Mouse (Mus musculus) left cerebral cortex, adult 8-10 months (tissue): Measurements from ENCODE around the gene Ctnna2. TPM values are rescaled to one million over a fixed set of nuclear protein-coding genes. Genes with fewer than 3 reads are reported as not detected.

Source experiments
- DNase-seq, 2 experiments: peaks; one replicate each; pipeline ENCODE4 v3.0.0; 2022; ENCODE audit warnings: low spot score in 2 of 2
- total RNA-seq, 4 experiments: library from RNA; stranded (reverse); gene quantifications; 2 replicates each; pipeline ENCODE4 v1.2.4; 2022

The Ctnna2 gene
- total RNA-seq, 4 experiments from 2014 or later: 108 to 114 (median 111) TPM

- DNase-seq: no peak
Measured at GRCm38 (mm10) chr6:77430381-77430780, 549.1 kb downstream of the Ctnna2 start.

- no peak for DNase-seq
Measured at GRCm38 (mm10) chr6:77425746-77426145, 553.8 kb downstream of the Ctnna2 start.

DNA sequence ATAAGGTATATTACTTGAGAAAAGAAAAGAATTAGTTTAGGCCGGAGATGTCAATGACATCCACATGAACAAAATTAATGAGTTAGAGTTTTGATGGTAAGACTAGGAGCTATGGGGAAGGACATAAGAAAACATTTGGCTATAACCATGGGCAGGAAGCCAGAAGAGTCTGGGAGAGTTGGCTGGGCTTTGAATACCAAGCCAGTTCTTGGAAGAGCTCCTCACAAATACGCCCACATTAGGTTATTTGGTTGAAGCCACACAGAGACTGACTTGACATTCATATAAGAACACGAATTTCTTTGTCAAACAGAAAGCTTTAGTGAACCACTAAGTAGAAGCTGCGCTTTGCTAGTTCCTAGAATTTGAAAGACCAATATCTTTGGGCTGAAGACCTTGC, 554.7 kb downstream of the Ctnna2 start:
- no peak for DNase-seq

GRCm38 (mm10) chr6:77421564-77422139, 557.8 kb downstream of the Ctnna2 start:
- DNase-seq: no peak

DNA sequence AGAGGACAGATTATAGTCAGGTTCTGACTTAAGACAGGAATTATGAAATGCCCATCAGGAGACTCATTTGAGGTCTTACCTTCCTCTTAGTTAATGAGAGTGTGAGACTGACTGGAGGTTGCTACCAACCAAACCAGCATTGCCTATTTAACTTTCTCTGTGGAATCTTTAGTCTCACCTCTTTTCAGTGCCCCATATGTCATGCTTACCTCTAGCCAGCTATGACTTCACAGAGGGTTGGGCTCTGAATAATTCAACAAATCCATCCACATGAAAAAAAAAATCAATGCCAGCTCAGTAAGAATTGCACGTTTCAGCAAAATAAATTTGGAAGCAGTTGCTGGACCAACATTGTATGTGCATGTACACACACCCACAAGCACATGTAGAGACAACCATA, 562.5 kb downstream of the Ctnna2 start:
- DNase-seq: no peak

GRCm38 (mm10) chr6:77413530-77413929, 566.0 kb downstream of the Ctnna2 start:
- no peak for DNase-seq

DNA sequence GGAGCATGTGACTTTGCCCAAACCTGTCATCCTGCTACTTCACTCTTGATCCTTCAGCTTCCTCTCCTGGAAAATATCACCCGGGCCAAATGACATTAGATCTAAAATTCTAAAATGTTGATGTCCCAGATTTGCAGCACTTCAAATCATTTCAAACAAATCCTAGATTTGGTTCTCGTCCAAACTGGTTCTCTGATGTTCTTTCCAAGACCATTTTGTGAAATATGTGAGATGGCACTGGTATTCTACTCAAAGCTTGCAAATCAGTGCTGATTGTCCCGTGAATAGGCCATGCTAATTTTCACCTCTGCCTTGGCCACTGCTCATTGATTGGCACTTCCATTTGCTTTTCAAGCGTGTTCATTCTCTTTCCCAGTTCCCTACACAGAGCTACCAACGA, 571.0 kb downstream of the Ctnna2 start:
- DNase-seq: no peak

GRCm38 (mm10) chr6:77400751-77401150, 578.7 kb downstream of the Ctnna2 start:
- DNase-seq: no peak

- DNase-seq: no peak
Measured at GRCm38 (mm10) chr6:77391663-77392062, 587.8 kb downstream of the Ctnna2 start.

DNA sequence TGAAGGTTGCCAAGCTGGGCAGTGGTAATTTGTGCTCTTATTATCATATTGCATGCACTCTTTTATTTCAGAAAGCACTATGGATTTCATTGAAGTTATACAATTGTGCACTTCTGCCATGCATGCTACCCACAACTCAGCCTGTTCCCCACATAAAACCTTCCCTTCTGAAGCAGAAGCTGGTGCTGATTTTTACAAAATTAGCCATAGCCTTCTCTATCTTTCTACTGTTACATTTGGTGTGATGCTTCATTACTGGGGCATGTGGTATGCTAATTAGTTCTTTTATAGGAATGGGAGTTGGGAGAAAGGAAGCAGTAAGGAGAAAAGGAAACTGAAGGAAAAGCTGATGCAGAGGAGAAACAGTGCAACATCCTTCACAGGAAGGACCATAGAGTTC, 598.2 kb downstream of the Ctnna2 start:
- DNase-seq: no peak

GRCm38 (mm10) chr6:77373132-77373531, 606.4 kb downstream of the Ctnna2 start:
- DNase-seq: peak in 1 of 2 experiments; percentile 18

GRCm38 (mm10) chr6:77371147-77371546, 608.4 kb downstream of the Ctnna2 start:
- no peak for DNase-seq

DNA sequence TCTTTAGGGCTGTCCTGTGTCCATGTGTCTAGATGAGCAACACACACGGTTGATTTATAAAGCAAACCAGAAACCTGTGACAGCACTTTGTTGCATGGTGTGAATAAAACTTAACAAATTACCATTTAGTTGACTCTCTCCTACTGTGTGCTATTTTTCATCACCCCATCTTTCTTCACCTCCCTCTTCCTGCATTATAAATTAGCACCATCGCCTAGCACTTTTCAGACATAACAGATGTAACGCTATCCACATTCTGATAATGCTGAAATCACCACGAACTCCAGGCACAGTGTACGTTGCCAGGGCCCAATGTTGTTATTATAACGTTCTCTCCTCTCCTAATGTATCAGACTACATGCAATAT, 621.0 kb downstream of the Ctnna2 start:
- DNase-seq: no peak

DNA sequence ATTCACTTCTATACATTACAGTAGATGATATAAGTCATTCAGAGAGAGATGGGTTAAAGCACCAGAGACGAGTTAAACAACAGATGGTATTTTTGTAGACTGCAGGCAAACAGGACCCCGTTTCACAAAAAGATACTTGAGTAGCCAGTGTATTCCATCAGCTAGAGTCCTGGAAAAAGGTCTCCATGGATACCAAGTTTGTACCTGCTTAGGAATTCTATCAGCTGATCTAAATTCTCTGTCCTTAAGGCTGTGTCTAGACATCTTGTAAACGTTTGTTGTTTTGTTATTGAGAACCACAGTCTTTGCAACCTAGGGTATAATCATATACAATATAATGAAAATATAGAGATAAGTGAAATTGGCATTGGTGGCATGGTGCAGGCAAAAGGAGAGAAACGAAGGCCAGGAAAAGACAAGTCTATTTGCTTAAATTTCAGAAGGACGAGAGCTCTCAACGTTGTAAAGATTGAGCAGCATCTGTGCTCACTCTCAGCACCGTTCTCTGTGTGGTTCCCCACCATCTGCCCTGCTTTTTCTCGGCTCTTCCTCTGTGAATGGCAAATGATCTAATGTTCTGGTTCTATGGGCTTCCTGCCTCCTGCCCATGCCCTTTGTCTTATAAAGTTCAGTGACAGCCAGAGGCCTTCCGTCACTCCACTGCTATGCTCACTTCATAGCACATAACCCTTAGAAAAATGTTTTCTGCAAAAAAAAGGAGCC, 621.6 kb downstream of the Ctnna2 start:
- peak in 1 of 2 experiments; percentile 48 for DNase-seq

GRCm38 (mm10) chr6:77354826-77355225, 624.7 kb downstream of the Ctnna2 start:
- no peak for DNase-seq

DNA sequence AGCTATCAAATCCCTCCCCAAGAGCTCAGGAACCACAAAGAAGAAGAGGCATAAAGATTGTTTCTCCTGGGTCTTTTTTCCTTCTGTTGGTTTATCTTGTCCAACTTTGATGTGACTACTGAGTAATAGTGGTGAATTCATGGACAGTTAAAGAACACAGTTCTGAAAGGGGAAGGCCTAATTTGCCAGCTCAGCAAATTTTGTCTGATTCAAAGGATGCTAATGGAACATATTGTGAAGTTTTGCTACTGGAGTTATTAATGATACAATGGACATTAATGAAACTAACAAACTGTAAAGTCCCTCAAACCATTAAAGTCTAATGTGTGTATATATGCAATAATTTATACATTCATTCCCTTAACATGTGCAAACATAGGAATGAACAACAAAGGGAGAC, 635.7 kb downstream of the Ctnna2 start:
- DNase-seq: no peak

DNA sequence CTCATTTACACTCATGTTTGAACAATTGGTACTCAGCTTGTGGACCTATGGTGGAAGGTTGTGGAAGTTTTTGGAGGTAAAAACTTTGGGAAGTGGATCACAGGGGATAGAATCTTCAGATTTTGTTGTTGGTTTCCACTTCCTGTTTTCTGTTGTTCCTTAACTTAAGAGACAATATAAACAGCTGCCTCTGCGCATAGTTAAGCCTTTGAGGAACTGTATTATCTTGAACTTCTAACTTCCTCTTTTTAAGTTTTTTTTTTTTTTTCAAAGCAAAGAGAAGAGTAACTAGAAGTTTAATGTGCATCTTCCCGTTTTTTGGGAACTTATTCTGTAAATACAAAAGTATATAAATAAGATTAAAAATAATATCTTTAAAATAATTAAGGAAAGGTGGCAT, 644.0 kb downstream of the Ctnna2 start:
- DNase-seq: no peak

DNA sequence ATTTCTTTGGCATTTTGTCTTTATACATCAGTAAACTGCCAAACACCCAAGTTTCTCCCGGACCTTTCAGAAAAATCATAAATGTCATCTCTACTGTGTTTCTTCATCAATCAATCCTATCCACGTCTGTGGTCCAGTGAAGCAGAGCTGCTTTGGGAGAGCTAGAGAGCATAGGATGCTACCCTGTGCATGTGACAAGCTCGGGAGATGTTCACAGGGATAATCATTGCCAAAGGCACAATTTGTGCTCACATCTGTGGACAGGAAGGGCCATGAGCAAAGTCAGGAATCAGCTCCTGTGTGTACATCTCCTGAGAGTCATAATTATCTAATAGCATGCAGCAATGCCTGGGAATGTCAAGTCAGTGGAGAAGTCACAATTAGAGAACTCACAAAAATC, 654.8 kb downstream of the Ctnna2 start:
- no peak for DNase-seq

DNA sequence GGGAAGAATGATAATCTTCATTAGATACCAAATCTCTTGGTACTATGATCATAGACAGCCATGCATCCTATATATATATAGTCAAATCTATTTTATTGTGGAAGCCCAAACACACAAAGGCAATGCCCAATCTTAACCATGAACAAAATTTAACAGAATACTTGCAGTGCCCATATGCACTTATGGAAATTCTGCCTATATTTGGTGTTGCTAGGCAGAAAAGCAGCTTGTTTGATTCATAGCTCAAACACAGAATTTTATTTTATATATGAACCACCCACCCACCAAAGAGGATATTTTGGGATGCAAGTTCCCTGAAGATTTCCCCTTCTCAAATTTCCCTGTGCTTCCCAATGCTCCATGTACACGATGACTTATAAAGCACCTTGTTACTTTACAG, 655.2 kb downstream of the Ctnna2 start:
- no peak for DNase-seq

GRCm38 (mm10) chr6:77306796-77307195, 672.7 kb downstream of the Ctnna2 start:
- no peak for DNase-seq

DNA sequence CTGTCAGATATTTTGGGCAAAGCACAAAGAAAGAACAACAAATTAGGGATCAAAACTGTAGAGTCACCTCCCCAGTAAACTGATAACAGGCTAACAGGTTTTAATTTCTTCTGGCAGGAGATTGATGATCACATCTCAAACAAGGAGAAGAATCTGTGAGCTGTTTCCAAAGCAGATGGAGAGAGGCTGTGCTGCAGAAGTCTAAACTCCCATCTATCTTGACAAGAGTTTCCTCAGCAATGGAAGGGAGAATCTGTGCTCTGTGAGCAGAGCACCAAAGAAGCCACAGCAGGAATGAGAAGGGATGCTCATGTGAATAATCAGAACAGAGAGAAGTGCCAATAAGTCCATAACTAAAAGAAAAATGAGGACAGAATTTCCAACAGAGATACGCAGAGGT, 678.2 kb downstream of the Ctnna2 start:
- DNase-seq: no peak

DNA sequence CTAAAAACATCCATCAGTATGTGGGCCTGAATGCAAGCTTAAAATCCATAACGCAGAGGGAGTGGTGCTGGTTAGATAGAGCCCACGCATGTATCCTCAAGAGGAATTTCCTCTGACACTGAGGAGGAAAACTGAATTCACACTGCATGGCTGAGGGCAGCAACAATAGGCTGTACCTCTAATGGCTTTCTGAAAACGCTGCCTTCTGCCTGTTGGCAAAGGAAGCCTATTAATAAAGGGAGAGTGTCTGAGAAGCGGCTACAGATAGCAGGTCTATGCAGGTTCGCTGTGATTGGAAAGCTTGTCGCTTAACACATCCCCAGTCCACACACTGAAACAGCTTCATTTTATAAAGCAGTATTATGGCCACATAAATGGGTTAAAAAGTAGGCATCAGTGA, 688.1 kb downstream of the Ctnna2 start:
- DNase-seq: no peak

DNA sequence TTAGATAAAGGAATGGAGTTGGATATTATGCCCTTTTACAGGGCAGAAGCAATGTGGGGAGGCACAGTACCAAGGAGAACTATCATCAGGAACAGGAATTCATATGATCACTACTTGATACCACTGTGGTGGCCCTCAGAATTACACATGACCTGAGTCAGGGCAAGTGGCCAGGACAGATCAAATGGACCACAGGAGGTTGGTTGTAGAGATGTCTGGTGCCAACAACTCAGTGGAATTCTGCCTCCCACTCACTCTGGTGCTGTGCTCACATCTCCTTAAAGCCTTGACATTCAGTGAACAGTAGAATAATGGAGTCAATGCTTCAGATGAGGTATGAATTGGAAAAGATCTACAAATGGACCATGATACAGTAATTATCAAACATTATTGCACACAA, 691.1 kb downstream of the Ctnna2 start:
- no peak for DNase-seq
